Mouse (Mus musculus): ENCODE measurements at regions not wholly inside any gene's neighbourhood (a gene's known extent, or its start where the extent isn't known, plus 50 kb on each side); places are given as distances from the start of the nearest gene placed in this dataset.

GRCm38 (mm10) chr4:69116353-69116752, 162.2 kb upstream of the Brinp1 start:
- DNase-seq (ENCODE audit: low spot score), result no peak

GRCm38 (mm10) chr4:69105188-69105587, 151.0 kb upstream of the Brinp1 start:
- no peak for DNase-seq (ENCODE audit: low spot score)

- no peak for DNase-seq (ENCODE audit: low spot score)
Observed at GRCm38 (mm10) chr4:69095748-69096408, 141.7 kb upstream of the Brinp1 start.

- DNase-seq (ENCODE audit: low spot score), result no peak
Observed at GRCm38 (mm10) chr4:69078085-69078484, 123.9 kb upstream of the Brinp1 start.

- DNase-seq (ENCODE audit: low spot score), result no peak
Observed at GRCm38 (mm10) chr4:69077316-69077715, 123.1 kb upstream of the Brinp1 start.

- DNase-seq (ENCODE audit: low spot score), result peak; percentile 13
Observed at GRCm38 (mm10) chr4:69039645-69040342, 85.6 kb upstream of the Brinp1 start.

- DNase-seq (ENCODE audit: low spot score), result no peak
Observed at GRCm38 (mm10) chr4:69034166-69034565, 80.0 kb upstream of the Brinp1 start.

GRCm38 (mm10) chr4:69020159-69020727, 66.0 kb upstream of the Brinp1 start:
- DNase-seq (ENCODE audit: low spot score), result no peak

- DNase-seq (ENCODE audit: low spot score), result no peak
Observed at GRCm38 (mm10) chr4:69015396-69015795, 61.2 kb upstream of the Brinp1 start.
